Mouse (Mus musculus) liver, embryonic 14.5 days (tissue): Measurements from ENCODE around the gene Megf6. TPM values are rescaled to one million over a fixed set of nuclear protein-coding genes. Genes with fewer than 3 reads are reported as not detected.
A peak's percentile ranks its signal among the peaks of the same experiment; 100 is the strongest.

ENCODE experiments used
- ATAC-seq: fragments of 200-750 bp; cut with Nextera tagmentation; 2 replicates; pipeline ENCODE4 v1.8.0; 2017; ENCODE audit warnings: moderate number of reproducible peaks, mild to moderate bottlenecking, moderate library complexity; ENCODE audit not compliant: insufficient read depth
- DNase-seq, 3 experiments: peaks; one replicate each; pipeline ENCODE4 v3.0.0-alpha.2; 2012 to 2013; ENCODE audit warnings: low read depth in 3 of 3, low spot score in 3 of 3
- H3K27ac ChIP-seq: fragments of 300-500 bp; sonication (generic); 2 replicates; pipeline ENCODE4 v1.5.1; 2014; ENCODE audit warnings: moderate library complexity, mild to moderate bottlenecking, control low read depth, inconsistent platforms
- H3K27me3 ChIP-seq: fragments of 300-500 bp; sonication (generic); 2 replicates; pipeline ENCODE4 v1.6.1; 2014; ENCODE audit warnings: mild to moderate bottlenecking, low read length, moderate library complexity; ENCODE audit not compliant: control insufficient read depth, insufficient read depth
- H3K36me3 ChIP-seq: fragments of 300-500 bp; sonication (generic); replicated peaks from 2 replicates; pipeline ENCODE4 v1.6.1; 2014; ENCODE audit warnings: low read depth; ENCODE audit not compliant: control insufficient read depth, insufficient read depth
- H3K4me1 ChIP-seq, 2 experiments: fragments of 200-500 bp in 1 of 2; fragments of 300-500 bp in 1 of 2; sonication (generic) in 1 of 2; replicated peaks; 2 replicates each; pipeline ENCODE4 v1.6.1; 2012 to 2014; ENCODE audit warnings: antibody characterized with exemption in 1 of 2, inconsistent platforms in 1 of 2, low read length in 1 of 2; ENCODE audit not compliant: control insufficient read depth in 2 of 2, insufficient read depth in 2 of 2
- H3K4me2 ChIP-seq: fragments of 300-500 bp; sonication (generic); 2 replicates; pipeline ENCODE4 v1.6.1; 2014; ENCODE audit warnings: low read depth, mild to moderate bottlenecking, control low read depth, moderate library complexity
- H3K4me3 ChIP-seq, 2 experiments: fragments of 200-500 bp in 1 of 2; fragments of 300-500 bp in 1 of 2; sonication (generic) in 1 of 2; 2 replicates each; pipeline ENCODE4 v1.5.1; 2012 to 2014; ENCODE audit warnings: low read depth in 2 of 2, low read length in 2 of 2, mild to moderate bottlenecking in 2 of 2, control low read depth in 1 of 2, inconsistent platforms in 1 of 2, moderate library complexity in 1 of 2; ENCODE audit not compliant: insufficient read depth in 1 of 2
- H3K9ac ChIP-seq: fragments of 300-500 bp; sonication (generic); replicated peaks from 2 replicates; pipeline ENCODE4 v1.6.1; 2014; ENCODE audit warnings: mild to moderate bottlenecking, control low read depth, moderate library complexity
- H3K9me3 ChIP-seq: fragments of 300-500 bp; sonication (generic); 2 replicates; pipeline ENCODE4 v1.6.1; 2016; ENCODE audit warnings: low read length, mixed read lengths; ENCODE audit not compliant: control insufficient read depth
- CTCF ChIP-seq: IDR thresholded peaks from 2 replicates; pipeline ENCODE4 v1.5.1; 2016; ENCODE audit warnings: antibody characterized with exemption, low read depth, control low read depth
- EP300 ChIP-seq: IDR thresholded peaks from 2 replicates; pipeline ENCODE4 v1.6.1; 2016; ENCODE audit warnings: antibody characterized with exemption, low read depth
- WGBS: fragments of 180-500 bp; shearing (Covaris S2); extraction: QIAGEN DNeasy Blood & Tissue Kit; methylation state at CpG from one replicate; pipeline ENCODE4 v1.1.7; 2014; ENCODE audit not compliant: insufficient replicate concordance; 5-methylcytosine and 5-hydroxymethylcytosine counted together
- polyA plus RNA-seq, 2 experiments: library from polyadenylated mRNA; depleted of rRNA in 1 of 2; stranded (reverse) in 1 of 2; unstranded in 1 of 2; fragments of >200 nt; fragmentation: Nextera tagmentation in 1 of 2; extraction: Ambion mirVana in 1 of 2; gene quantifications; 2 replicates each; pipeline versions ENCODE4 v1.2.1 to v1.2.3; 2012 to 2014

Megf6 gene
- polyA plus RNA-seq, 2 experiments: 0.77 to 1.0 TPM

DNA sequence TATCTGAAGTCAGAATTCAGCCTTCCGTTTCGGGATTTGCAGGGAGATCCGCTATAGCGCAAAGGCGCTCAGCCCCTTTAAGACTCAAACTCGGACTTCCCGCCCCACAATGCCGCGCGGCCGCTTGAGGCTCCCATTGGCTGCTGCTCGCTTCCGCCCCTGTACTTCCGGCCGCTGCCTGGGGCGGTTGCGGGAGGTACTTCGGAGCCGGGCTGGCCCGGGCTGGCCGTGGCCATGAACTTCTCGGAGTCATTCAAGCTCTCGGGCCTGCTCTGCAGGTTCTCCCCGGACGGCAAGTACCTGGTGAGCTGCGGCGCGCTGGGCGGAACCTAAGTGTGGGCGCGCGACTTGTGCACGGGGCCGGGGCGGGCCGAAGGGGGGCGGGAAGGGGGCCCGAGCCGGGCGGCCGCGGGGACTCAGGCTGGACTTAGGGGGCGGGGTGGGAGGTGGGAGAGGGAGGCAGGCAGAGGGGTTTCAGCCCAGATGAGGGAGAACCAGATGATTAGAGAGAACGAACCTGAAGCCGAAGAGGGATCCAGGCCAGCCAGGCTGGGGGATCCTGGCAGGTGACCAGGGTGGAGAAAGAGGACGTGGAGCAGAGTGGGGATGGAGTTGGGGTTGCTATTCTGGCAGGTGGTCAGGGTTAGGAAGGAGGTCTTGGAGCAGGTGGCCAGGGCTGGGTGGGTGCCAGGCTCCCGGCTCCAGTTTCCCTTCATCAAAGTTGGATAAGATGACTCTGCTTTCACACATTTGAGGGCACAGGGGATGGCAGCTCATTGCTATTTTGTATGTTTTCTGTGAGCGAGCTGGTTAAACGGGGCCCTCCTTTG, 28.1 kb upstream of the Megf6 start, which contains the start of gene Wrap73:
Wrap73 (plus strand) TSS at position 162 of the 830 bp plus-strand sequence.
- peak within 1 kb of the TSS; percentile 10 for H3K27ac ChIP-seq
- TF ChIP-seq CTCF (peak; percentile 19; the same call in 1 of the 2 replicates), EP300 (no peak)
- H3K4me1 ChIP-seq: peaks cover 8 to 9% of the 10 kb centered on the region in 2 experiments
- H3K36me3 ChIP-seq: peaks cover 6% of the 10 kb centered on the region; the same call in 1 of the 2 replicates
- H3K4me2 ChIP-seq: peak within 1 kb of the TSS; percentile 77
- peak within 1 kb of the TSS; percentile 91 for H3K9ac ChIP-seq
- H3K27me3 ChIP-seq: peaks cover 46% of the 10 kb centered on the region
- DNase-seq: peak; percentile 75 to 80 (median 77)
- peak within 1 kb of the TSS; percentile 82 to 83 for H3K4me3 ChIP-seq
- no peaks in the 10 kb centered on the region for H3K9me3 ChIP-seq
- peak; percentile 95 for ATAC-seq
- 1% methylated on average over 49 of the region's 49 CpGs for WGBS

DNA sequence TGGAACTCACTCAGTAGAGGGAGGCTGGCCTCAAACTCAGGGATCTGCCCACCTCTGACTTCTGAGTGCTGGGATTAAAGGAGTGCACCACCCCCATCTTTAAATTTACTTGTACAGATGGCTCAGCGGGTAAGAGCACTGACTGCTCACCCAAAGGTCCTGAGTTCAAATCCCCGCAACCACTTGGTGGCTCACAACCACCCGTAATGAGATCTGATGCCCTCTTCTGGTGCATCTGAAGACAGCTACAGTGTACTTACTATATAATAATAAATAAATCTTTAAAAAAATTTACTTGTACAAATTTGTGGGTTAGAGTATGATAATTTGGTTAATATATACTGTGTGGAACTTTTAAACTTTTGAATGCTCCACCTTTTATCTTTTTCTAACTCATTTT, 25.8 kb upstream of the Megf6 start:
- whole genome bisulfite sequencing: 78% methylated on average over 3 of the region's 3 CpGs
- H3K27me3 ChIP-seq: peaks cover 23% of the 10 kb centered on the region
- H3K4me1 ChIP-seq: peaks cover 8 to 9% of the 10 kb centered on the region in 2 experiments
- peaks cover 9% of the 10 kb centered on the region; the same call in 1 of the 2 replicates for H3K36me3 ChIP-seq
- TF ChIP-seq CTCF (no peak), EP300 (no peak)
- ATAC-seq (no peak), DNase-seq (no peak)
- H3K9ac ChIP-seq: no peak overlapping the region
- H3K4me3 ChIP-seq: no peak overlapping the region
- no peaks in the 10 kb centered on the region for H3K9me3 ChIP-seq
- no peak overlapping the region for H3K4me2 ChIP-seq
- no peak overlapping the region for H3K27ac ChIP-seq

DNA sequence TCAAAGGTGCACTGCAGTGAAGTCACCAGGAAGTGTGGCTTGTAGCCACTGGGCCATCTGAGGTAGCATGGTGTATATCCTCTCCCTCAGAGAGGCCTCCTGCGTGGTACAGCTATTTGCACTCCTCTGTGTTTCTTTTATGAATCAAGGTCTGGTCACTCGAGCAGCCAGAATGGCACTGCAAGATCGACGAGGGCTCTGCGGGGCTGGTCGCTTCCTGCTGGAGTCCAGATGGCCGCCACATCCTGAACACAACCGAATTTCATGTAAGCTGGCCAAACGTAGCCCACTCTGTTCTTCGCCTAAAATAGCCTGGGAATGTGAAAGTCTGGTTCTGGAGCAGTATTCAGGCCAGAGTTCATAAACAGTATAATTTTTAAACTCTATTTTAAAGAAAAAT, 24.2 kb upstream of the Megf6 start:
- Histone ChIP-seq H3K9me3 (no peaks in the 10 kb centered on the region), H3K4me2 (no peak overlapping the region), H3K4me3 (no peak overlapping the region), H3K27ac (no peak overlapping the region), H3K9ac (no peak overlapping the region), H3K27me3 (peaks cover 7% of the 10 kb centered on the region), H3K36me3 (peaks cover 15% of the 10 kb centered on the region; the same call in 1 of the 2 replicates), H3K4me1 (peaks cover 8 to 9% of the 10 kb centered on the region in 2 experiments)
- no peak for ATAC-seq
- no peak for DNase-seq
- 76% methylated on average over 10 of the region's 10 CpGs for WGBS
- TF ChIP-seq CTCF (no peak), EP300 (no peak)

DNA sequence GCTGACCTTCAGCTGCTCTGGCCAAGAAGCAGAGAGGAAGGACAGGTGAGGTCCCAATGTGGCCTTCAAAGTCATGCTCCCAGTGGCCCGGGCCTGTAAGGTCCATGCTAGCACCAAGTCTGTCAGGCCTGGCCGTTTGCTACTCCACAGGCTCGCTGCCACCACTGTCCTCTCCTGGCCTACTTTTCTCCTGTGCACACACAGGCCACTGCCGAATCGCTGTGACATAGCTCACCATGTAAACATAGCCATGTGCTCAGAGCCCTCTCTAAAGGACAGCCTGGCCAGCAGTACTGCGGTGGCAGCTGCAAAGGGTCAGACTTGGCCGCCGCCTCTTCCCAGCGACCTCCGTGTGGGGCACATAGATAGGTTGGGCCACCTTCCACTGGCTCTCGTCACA, 16.4 kb upstream of the Megf6 start:
- no peaks in the 10 kb centered on the region for H3K9me3 ChIP-seq
- H3K4me3 ChIP-seq: no peak overlapping the region
- no peak overlapping the region for H3K4me2 ChIP-seq
- no peak overlapping the region for H3K27ac ChIP-seq
- WGBS: 77% methylated on average over 11 of the region's 11 CpGs
- DNase-seq (no peak), ATAC-seq (no peak)
- H3K27me3 ChIP-seq: no peaks in the 10 kb centered on the region
- no peak overlapping the region for H3K9ac ChIP-seq
- TF ChIP-seq CTCF: no peak
- TF ChIP-seq EP300: no peak
- H3K36me3 ChIP-seq: peaks cover 45% of the 10 kb centered on the region
- H3K4me1 ChIP-seq: peaks cover 0 to under 1% of the 10 kb centered on the region in 2 experiments; a peak in 3 of 4 replicates

DNA sequence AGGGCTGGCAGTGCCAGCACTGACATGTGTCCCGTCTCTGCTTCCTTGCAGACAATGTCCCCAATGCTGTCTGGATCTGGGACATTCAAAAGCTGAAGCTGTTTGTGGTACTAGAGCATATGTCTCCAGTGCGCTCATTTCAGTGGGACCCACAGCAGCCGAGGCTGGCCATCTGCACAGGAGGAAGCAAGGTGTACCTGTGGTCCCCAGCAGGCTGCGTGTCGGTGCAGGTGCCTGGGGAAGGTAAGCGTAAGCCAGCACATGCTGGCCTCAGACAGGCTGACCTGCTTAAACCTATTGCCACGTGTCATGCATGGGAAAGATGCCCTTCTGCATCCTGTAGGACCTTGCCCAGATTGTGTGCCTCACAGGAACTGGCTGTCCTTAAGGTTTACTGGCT, 14.5 kb upstream of the Megf6 start:
- no peak for DNase-seq
- no peak overlapping the region for H3K4me2 ChIP-seq
- TF ChIP-seq CTCF (no peak), EP300 (no peak)
- H3K4me3 ChIP-seq: no peak overlapping the region
- H3K9me3 ChIP-seq: no peaks in the 10 kb centered on the region
- peaks cover 6 to 7% of the 10 kb centered on the region in 2 experiments for H3K4me1 ChIP-seq
- no peak overlapping the region for H3K9ac ChIP-seq
- no peak overlapping the region for H3K27ac ChIP-seq
- peaks cover 38% of the 10 kb centered on the region for H3K36me3 ChIP-seq
- WGBS: 80% methylated on average over 7 of the region's 7 CpGs
- ATAC-seq: no peak
- H3K27me3 ChIP-seq: no peaks in the 10 kb centered on the region
